Mouse (Mus musculus): Measurements from ENCODE around the gene Atp6v0a4.

- TF ChIP-seq POLR2A (IDR thresholded peaks at IDR 0.05; ENCODE audit: borderline replicate concordance, insufficient read depth, low read length): no peak
- TF ChIP-seq CTCF (IDR thresholded peaks at IDR 0.05; ENCODE audit: borderline replicate concordance, insufficient read depth, low read depth, low read length): no peak
These were observed 52.1 kb downstream of the Atp6v0a4 start for GRCm38 (mm10) chr6:38072137-38072796.
